Mouse (Mus musculus): Measurements from ENCODE around the gene Ccl17.

DNA sequence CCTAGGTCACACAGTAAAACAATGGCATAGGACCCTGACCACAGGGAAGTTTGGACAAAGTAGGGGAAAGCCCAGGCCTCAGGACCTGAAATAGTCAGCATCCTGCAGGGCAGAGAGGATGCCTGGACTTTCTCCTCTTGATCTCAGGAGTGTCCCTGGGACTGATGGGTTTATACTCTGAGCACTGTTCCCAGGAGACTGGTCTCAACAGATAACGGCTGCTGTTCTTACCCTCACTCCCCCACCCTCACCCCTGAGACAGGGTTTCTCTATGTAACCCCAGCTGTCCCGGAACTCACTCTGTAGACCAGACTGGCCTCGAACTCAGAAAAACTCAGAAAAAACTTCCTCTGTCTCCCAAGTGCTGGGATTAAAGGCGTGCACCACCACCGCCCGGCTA lies 1.9 kb upstream of the Ccl17 start:
- TF ChIP-seq CTCF (IDR thresholded peaks at IDR 0.05; ENCODE audit: low read depth, low read length) (no peak), POLR2A (IDR thresholded peaks at IDR 0.05; ENCODE audit: borderline replicate concordance, low read depth, low read length) (no peak)
